Mouse (Mus musculus) layer of hippocampus, postnatal 10 days (tissue): ENCODE measurements at regions not wholly inside any gene's neighbourhood (a gene's known extent, or its start where the extent isn't known, plus 50 kb on each side); places are given as distances from the start of the nearest gene placed in this dataset.

ENCODE experiments used
- DNase-seq, 2 experiments: peaks; one replicate each; pipeline ENCODE4 v3.0.0; 2021; ENCODE audit warnings: low spot score in 2 of 2

GRCm38 (mm10) chr1:169051863-169052257 is 479.4 kb downstream of the Nuf2 start:
- DNase-seq = no peak

- peak in 1 of 2 experiments; percentile 5 for DNase-seq
These were observed 480.0 kb downstream of the Nuf2 start for GRCm38 (mm10) chr1:169051085-169051862.

- DNase-seq = no peak
These were observed 481.4 kb downstream of the Nuf2 start for GRCm38 (mm10) chr1:169049846-169050245.

- no peak for DNase-seq
These were observed 484.3 kb downstream of the Nuf2 start for GRCm38 (mm10) chr1:169046791-169047525.

GRCm38 (mm10) chr1:169033517-169033916 is 497.7 kb downstream of the Nuf2 start:
- no peak for DNase-seq

- no peak for DNase-seq
These were observed 499.3 kb downstream of the Nuf2 start for GRCm38 (mm10) chr1:169031849-169032542.

- peak in 1 of 2 experiments; percentile 6 for DNase-seq
These were observed 503.6 kb downstream of the Nuf2 start for GRCm38 (mm10) chr1:169027706-169028105.

- no peak for DNase-seq
These were observed 504.0 kb downstream of the Nuf2 start for GRCm38 (mm10) chr1:169027241-169027640.

GRCm38 (mm10) chr1:169024531-169024930 is 506.7 kb downstream of the Nuf2 start:
- DNase-seq = no peak

GRCm38 (mm10) chr1:168991506-168992244 is 539.6 kb downstream of the Nuf2 start:
- peak; percentile 21 to 43 for DNase-seq

GRCm38 (mm10) chr1:168975037-168975698 is 543.1 kb upstream of the Pbx1 start:
- no peak for DNase-seq

- no peak for DNase-seq
These were observed 537.3 kb upstream of the Pbx1 start for GRCm38 (mm10) chr1:168969402-168969801.

- no peak for DNase-seq
These were observed 535.3 kb upstream of the Pbx1 start for GRCm38 (mm10) chr1:168967334-168967733.

- no peak for DNase-seq
These were observed 532.4 kb upstream of the Pbx1 start for GRCm38 (mm10) chr1:168964467-168964904.

GRCm38 (mm10) chr1:168950947-168951346 is 518.9 kb upstream of the Pbx1 start:
- DNase-seq = no peak

GRCm38 (mm10) chr1:168924100-168924815 is 492.2 kb upstream of the Pbx1 start:
- no peak for DNase-seq

- DNase-seq = no peak
These were observed 486.4 kb upstream of the Pbx1 start for GRCm38 (mm10) chr1:168918331-168919076.

- no peak for DNase-seq
These were observed 476.7 kb upstream of the Pbx1 start for GRCm38 (mm10) chr1:168908684-168909175.

GRCm38 (mm10) chr1:168908192-168908591 is 476.1 kb upstream of the Pbx1 start:
- no peak for DNase-seq
